Mouse (Mus musculus) thymus, adult 2 months (tissue): ENCODE results near the gene Dmtf1.

Source experiments
- CTCF ChIP-seq: fragments of 200-500 bp; IDR thresholded peaks from 2 replicates; pipeline ENCODE4 v1.5.1; 2012; ENCODE audit warnings: mild to moderate bottlenecking, control low read depth, low read length, moderate library complexity, borderline replicate concordance; ENCODE audit not compliant: control insufficient read depth, poor library complexity, insufficient read depth; ENCODE audit errors: extremely low read depth
- POLR2A ChIP-seq: fragments of 200-500 bp; IDR thresholded peaks from 2 replicates; pipeline ENCODE4 v1.6.1; 2012; ENCODE audit warnings: mild to moderate bottlenecking, low read length, control low read depth, moderate library complexity; ENCODE audit not compliant: control insufficient read depth, poor library complexity, insufficient read depth; ENCODE audit errors: extremely low read depth

- TF ChIP-seq CTCF (no peak), POLR2A (no peak)
Measured at GRCm38 (mm10) chr5:9166366-9166765, 4.8 kb upstream of the Dmtf1 start.
